In genomic region chr5:123879928-123880327, GRCm38 (mm10) we compare ENCODE assay signal across 10 mouse cellular contexts. TPM values are rescaled to one million over a fixed set of nuclear protein-coding genes. Genes with fewer than 3 reads are reported as not detected.
DNase-seq lines count a peak whose midpoint lies in the region; ATAC-seq and TF ChIP-seq lines count a peak whose summit lies in the region.
"Had no signal": no experiment of that assay in that cellular context is flagged by ENCODE, and none has a peak within 500 bp of the region (broad histone marks: within the 10 kb centered on the region; RNA-seq: fewer than 3 reads in every experiment).

Gene Hcar1 (minus strand): TSS chr5:123880020.

- H3K4me3 ChIP-seq in embryonic facial prominence, embryonic 12.5 days: no peak within 1 kb of the TSS
- peak within 1 kb of the TSS; percentile 22 for H3K4me3 ChIP-seq in intestine, postnatal 0 days (ENCODE audit: low read depth, low read length)
- H3K4me3 ChIP-seq: midbrain, embryonic 12.5 days had no signal

- H3K9ac ChIP-seq in embryonic facial prominence, embryonic 12.5 days: peak within 1 kb of the TSS; percentile 27; the same call in 1 of the 2 replicates
- H3K9ac ChIP-seq in intestine, postnatal 0 days (ENCODE audit: low read depth, low read length): peak within 1 kb of the TSS; percentile 43
- H3K9ac ChIP-seq: midbrain, embryonic 12.5 days had no signal

- no peak within 1 kb of the TSS for H3K27ac ChIP-seq in embryonic facial prominence, embryonic 12.5 days
- peak within 1 kb of the TSS; percentile 54; the same call in 1 of the 2 replicates for H3K27ac ChIP-seq in intestine, postnatal 0 days (ENCODE audit: low read depth, low read length)
- H3K27ac ChIP-seq: midbrain, embryonic 12.5 days had no signal

- no peaks in the 10 kb centered on the region for H3K27me3 ChIP-seq in embryonic facial prominence, embryonic 12.5 days
- H3K27me3 ChIP-seq in intestine, postnatal 0 days (replicated peaks; ENCODE audit: control insufficient read depth, insufficient read depth, low read length): no peaks in the 10 kb centered on the region
- H3K27me3 ChIP-seq: midbrain, embryonic 12.5 days had no signal

- DNase-seq in gastrocnemius, postnatal 25 days: peak; percentile 22
- no peak for DNase-seq in gastrocnemius, postnatal 4 days (ENCODE audit: low spot score in 2 of 2)
- DNase-seq in lung, postnatal 14 days: peak; percentile 22
- DNase-seq in left cerebral cortex, adult 9 months (ENCODE audit: low spot score in 2 of 2): no peak
- DNase-seq in thymus, postnatal 14 days: no peak

- H3K4me1 ChIP-seq in embryonic facial prominence, embryonic 12.5 days: peaks cover 9% of the 10 kb centered on the region
- no peaks in the 10 kb centered on the region for H3K4me1 ChIP-seq in intestine, postnatal 0 days (replicated peaks; ENCODE audit: control insufficient read depth, insufficient read depth, low read length)
- H3K4me1 ChIP-seq: midbrain, embryonic 12.5 days had no signal

- H3K9me3 ChIP-seq in embryonic facial prominence, embryonic 12.5 days: no peaks in the 10 kb centered on the region
- no peaks in the 10 kb centered on the region for H3K9me3 ChIP-seq in intestine, postnatal 0 days (ENCODE audit: control insufficient read depth)
- H3K9me3 ChIP-seq: midbrain, embryonic 12.5 days had no signal

- H3K36me3 ChIP-seq in embryonic facial prominence, embryonic 12.5 days: no peaks in the 10 kb centered on the region
- no peaks in the 10 kb centered on the region for H3K36me3 ChIP-seq in intestine, postnatal 0 days (ENCODE audit: control insufficient read depth, insufficient read depth)
- H3K36me3 ChIP-seq: midbrain, embryonic 12.5 days had no signal

- no peak for ATAC-seq in embryonic facial prominence, embryonic 12.5 days (ENCODE audit: insufficient number of reproducible peaks, insufficient read depth, low FRiP score, low TSS enrichment)
- peak; percentile 54; the same call in 1 of the 2 replicates for ATAC-seq in intestine, postnatal 0 days
- ATAC-seq in granulocyte monocyte progenitor cell, adult 5-6 weeks (replicated peaks; ENCODE audit: poor library complexity, severe bottlenecking): no peak

- H3K4me2 ChIP-seq in embryonic facial prominence, embryonic 12.5 days (replicated peaks): 0 out of 2 replicates have a peak within 1 kb of the TSS, but pooled peaks have one; percentile 7
- H3K4me2 ChIP-seq in intestine, postnatal 0 days (replicated peaks; ENCODE audit: low read depth): peak within 1 kb of the TSS; percentile 58
- H3K4me2 ChIP-seq: midbrain, embryonic 12.5 days had no signal

- WGBS in embryonic facial prominence, embryonic 12.5 days: 53% methylated on average over 12 of the region's 12 CpGs
- whole genome bisulfite sequencing in intestine, postnatal 0 days: 20% methylated on average over 12 of the region's 12 CpGs

- no peak; the same call in 1 of the 2 replicates for TF ChIP-seq CTCF in intestine, postnatal 0 days (IDR thresholded peaks at IDR 0.05; ENCODE audit: low read depth)

RNA-seq across cellular contexts. Expression of gene Hcar1, which starts in this region (rescaled TPM):
- total RNA-seq in gastrocnemius, postnatal 25 days (2021): 1 to 10 TPM in 1 of 2 experiments, under 1 TPM in 1; 0.18 to 1.2 TPM
- total RNA-seq in gastrocnemius, postnatal 4 days (2021): 1 to 10 TPM; 1.4 to 3.3 TPM
- polyA plus RNA-seq in embryonic facial prominence, embryonic 12.5 days (2016; fragmentation: Nextera tagmentation; extraction: Ambion mirVana): 0.24 and 0.26 TPM in 2 replicates
- polyA plus RNA-seq in intestine, postnatal 0 days (2015; fragmentation: Nextera tagmentation; extraction: Ambion mirVana): 1.4 TPM in 2 replicates
- not detected in 2 replicates for total RNA-seq in granulocyte monocyte progenitor cell, adult 5-6 weeks (2014; fragmentation: Nextera tagmentation)
- not detected in 2 replicates for total RNA-seq in granulocyte monocyte progenitor cell, adult 5-6 weeks (2017)
- total RNA-seq: hematopoietic stem cell, adult 5-6 weeks had no signal

Comparison
In these comparisons a context has a peak if more than half of its experiments do, and no peak if none do; other contexts are left out.
1. DNase-seq: peak in gastrocnemius, postnatal 25 days (single experiment) and lung, postnatal 14 days (single experiment); none in gastrocnemius, postnatal 4 days (0 of 2), left cerebral cortex, adult 9 months (0 of 2) and thymus, postnatal 14 days (single experiment).